Mouse (Mus musculus) forebrain, embryonic 12.5 days (tissue): ENCODE results near the gene Smoc1. TPM values are rescaled to one million over a fixed set of nuclear protein-coding genes. Genes with fewer than 3 reads are reported as not detected.
A peak's percentile ranks its signal among the peaks of the same experiment; 100 is the strongest.

Experiments
- ATAC-seq: fragments of 200-750 bp; cut with Nextera tagmentation; 2 replicates; pipeline ENCODE4 v1.8.0; 2017; ENCODE audit warnings: moderate TSS enrichment; ENCODE audit not compliant: low FRiP score
- H3K27ac ChIP-seq: fragments of 300-500 bp; sonication (generic); 2 replicates; pipeline ENCODE4 v1.5.1; 2016; ENCODE audit warnings: mild to moderate bottlenecking
- H3K27me3 ChIP-seq: fragments of 300-500 bp; sonication (generic); 2 replicates; pipeline ENCODE4 v1.6.1; 2016; ENCODE audit warnings: mild to moderate bottlenecking
- H3K36me3 ChIP-seq: fragments of 300-500 bp; sonication (generic); replicated peaks from 2 replicates; pipeline ENCODE4 v1.6.1; 2016; ENCODE audit warnings: mild to moderate bottlenecking
- H3K4me1 ChIP-seq: fragments of 300-500 bp; sonication (generic); 2 replicates; pipeline ENCODE4 v1.6.1; 2016
- H3K4me2 ChIP-seq: fragments of 300-500 bp; sonication (generic); 2 replicates; pipeline ENCODE4 v1.6.1; 2016; ENCODE audit warnings: mild to moderate bottlenecking, moderate library complexity
- H3K4me3 ChIP-seq: fragments of 300-500 bp; sonication (generic); replicated peaks from 2 replicates; pipeline ENCODE4 v1.5.1; 2016; ENCODE audit warnings: mild to moderate bottlenecking
- H3K9ac ChIP-seq: fragments of 300-500 bp; sonication (generic); 2 replicates; pipeline ENCODE4 v1.6.1; 2016; ENCODE audit warnings: mild to moderate bottlenecking
- H3K9me3 ChIP-seq: fragments of 300-500 bp; sonication (generic); 2 replicates; pipeline ENCODE4 v1.6.1; 2016
- WGBS: fragments of 180-500 bp; shearing (Covaris S2); methylation state at CpG from one replicate; pipeline ENCODE4 v1.1.7; 2016; 5-methylcytosine and 5-hydroxymethylcytosine counted together
- polyA plus RNA-seq: library from polyadenylated mRNA; unstranded; fragments of >200 nt; fragmentation: Nextera tagmentation; extraction: Ambion mirVana; gene quantifications from 2 replicates; pipeline ENCODE4 v1.2.1, GENCODE M21; 2016

The Smoc1 gene
- polyA plus RNA-seq, 1 experiment from 2014 or later, result 7.3 TPM

DNA sequence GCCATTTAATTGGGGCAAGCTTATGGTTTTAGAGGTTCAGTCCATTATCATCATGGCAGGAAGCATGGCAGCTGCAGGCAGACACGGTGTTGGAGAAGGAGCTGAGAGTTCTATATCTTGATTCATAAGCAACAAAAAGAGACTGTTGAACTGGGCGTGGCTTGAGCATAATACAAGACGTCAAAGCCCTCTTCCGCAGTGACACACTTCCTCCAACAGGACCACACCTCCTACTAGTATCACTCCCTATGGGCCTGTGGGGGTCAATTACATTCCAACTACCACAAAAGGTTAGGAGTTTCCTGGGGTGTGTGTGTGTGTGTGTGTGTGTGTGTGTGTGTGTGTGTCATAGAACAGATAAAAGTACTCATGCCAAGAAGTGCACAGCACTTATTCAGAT, 25.7 kb upstream of the Smoc1 start:
- H3K27ac ChIP-seq, result no peak overlapping the region
- peaks cover 50% of the 10 kb centered on the region for H3K27me3 ChIP-seq
- H3K9me3 ChIP-seq, result no peaks in the 10 kb centered on the region
- H3K4me3 ChIP-seq, result no peak overlapping the region
- no peaks in the 10 kb centered on the region for H3K36me3 ChIP-seq
- H3K9ac ChIP-seq, result no peak overlapping the region
- ATAC-seq, result no peak
- peaks cover 39% of the 10 kb centered on the region for H3K4me1 ChIP-seq
- H3K4me2 ChIP-seq, result no peak overlapping the region
- WGBS, result 70% methylated on average over 4 of the region's 4 CpGs

DNA sequence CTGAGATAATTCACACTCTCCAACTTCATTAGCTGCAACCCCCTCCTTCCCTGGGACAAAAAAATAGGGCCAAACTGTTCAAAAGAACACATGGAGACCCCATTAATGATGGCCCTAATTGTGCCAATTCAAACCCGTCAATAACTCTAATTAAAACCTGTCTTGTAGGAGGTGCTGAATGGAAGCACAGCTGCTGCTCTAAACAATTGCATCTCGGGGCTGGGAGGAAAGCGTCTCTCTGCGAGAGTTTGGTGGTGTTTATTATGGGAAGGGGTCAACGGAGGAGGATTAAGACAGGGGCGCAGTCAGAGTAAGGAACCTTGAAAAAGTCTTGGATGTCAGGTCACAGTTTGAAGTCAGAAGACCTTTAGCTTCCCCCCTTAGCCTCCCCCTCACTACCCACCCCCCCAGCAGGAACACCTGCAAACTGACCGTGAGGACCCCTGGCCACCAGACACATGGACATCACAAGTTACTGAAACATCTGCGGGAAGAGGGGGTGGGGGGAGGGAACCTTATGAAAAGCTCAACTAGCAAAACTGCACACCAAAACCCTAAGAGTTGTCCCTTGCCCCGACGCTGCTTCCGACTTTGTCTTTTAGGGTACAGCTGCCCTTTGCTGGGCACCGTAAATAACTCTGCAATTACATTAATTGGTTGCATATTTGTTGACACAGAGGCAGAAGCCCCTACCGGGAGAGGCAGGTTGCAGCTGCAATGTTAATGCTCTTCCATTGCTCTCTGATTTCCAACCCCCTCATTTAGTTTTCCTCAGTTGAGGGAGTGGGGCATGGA, 23.6 kb upstream of the Smoc1 start:
- peak; percentile 88 for ATAC-seq
- peak overlapping the region; percentile 30 for H3K4me2 ChIP-seq
- no peak overlapping the region for H3K4me3 ChIP-seq
- peaks cover 37% of the 10 kb centered on the region for H3K4me1 ChIP-seq
- H3K9ac ChIP-seq, result no peak overlapping the region
- H3K27ac ChIP-seq, result peak overlapping the region; percentile 63
- H3K36me3 ChIP-seq, result no peaks in the 10 kb centered on the region
- 4% methylated on average over 13 of the region's 13 CpGs for WGBS
- H3K9me3 ChIP-seq, result no peaks in the 10 kb centered on the region
- peaks cover 40% of the 10 kb centered on the region for H3K27me3 ChIP-seq

GRCm38 (mm10) chr12:81009813-81010212, 16.8 kb upstream of the Smoc1 start:
- peaks cover 19% of the 10 kb centered on the region for H3K4me1 ChIP-seq
- H3K9ac ChIP-seq, result no peak overlapping the region; the same call in 1 of the 2 replicates
- H3K4me3 ChIP-seq, result no peak overlapping the region
- ATAC-seq, result peak; percentile 49; the same call in 1 of the 2 replicates
- peaks cover 19% of the 10 kb centered on the region; the same call in 1 of the 2 replicates for H3K27me3 ChIP-seq
- WGBS, result 0% methylated on average over 3 of the region's 3 CpGs
- no peaks in the 10 kb centered on the region for H3K36me3 ChIP-seq
- no peak overlapping the region for H3K27ac ChIP-seq
- no peaks in the 10 kb centered on the region for H3K9me3 ChIP-seq
- H3K4me2 ChIP-seq, result peak overlapping the region; percentile 35

- no peak overlapping the region for H3K27ac ChIP-seq
- H3K4me2 ChIP-seq, result no peak overlapping the region
- H3K36me3 ChIP-seq, result no peaks in the 10 kb centered on the region
- H3K9me3 ChIP-seq, result no peaks in the 10 kb centered on the region
- no peak overlapping the region for H3K9ac ChIP-seq
- ATAC-seq, result no peak
- H3K4me1 ChIP-seq, result peaks cover 19% of the 10 kb centered on the region
- no peak overlapping the region for H3K4me3 ChIP-seq
- 88% methylated on average over 2 of the region's 2 CpGs for WGBS
- H3K27me3 ChIP-seq, result peaks cover 7% of the 10 kb centered on the region; the same call in 1 of the 2 replicates
These were observed 14.6 kb upstream of the Smoc1 start for GRCm38 (mm10) chr12:81011994-81012393.

GRCm38 (mm10) chr12:81013496-81013895, 13.1 kb upstream of the Smoc1 start:
- no peak for ATAC-seq
- peaks cover 18% of the 10 kb centered on the region for H3K4me1 ChIP-seq
- H3K36me3 ChIP-seq, result no peaks in the 10 kb centered on the region
- H3K4me2 ChIP-seq, result no peak overlapping the region
- H3K9me3 ChIP-seq, result no peaks in the 10 kb centered on the region
- H3K4me3 ChIP-seq, result no peak overlapping the region
- peaks cover 7% of the 10 kb centered on the region; the same call in 1 of the 2 replicates for H3K27me3 ChIP-seq
- no peak overlapping the region for H3K9ac ChIP-seq
- no peak overlapping the region for H3K27ac ChIP-seq
- WGBS, result 82% methylated on average over 11 of the region's 11 CpGs

DNA sequence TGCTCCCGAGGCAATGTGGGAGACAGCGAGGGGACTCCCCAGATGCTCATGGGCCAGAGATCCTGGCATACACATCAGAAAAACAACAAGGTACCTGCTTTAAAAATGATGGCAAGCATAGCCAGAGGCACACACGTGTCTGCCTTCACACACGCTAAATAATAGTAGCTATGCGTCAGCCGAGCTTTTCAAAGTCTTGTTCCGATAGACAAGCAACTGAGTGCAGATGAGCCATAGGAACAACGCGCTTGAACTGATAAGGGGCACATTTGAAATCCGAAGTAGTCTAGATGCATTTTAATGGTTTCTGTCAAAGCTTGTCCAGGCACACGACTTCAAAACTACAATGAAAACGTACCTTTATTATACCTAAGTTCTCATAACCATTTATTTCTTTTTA, 9.0 kb upstream of the Smoc1 start:
- no peaks in the 10 kb centered on the region for H3K36me3 ChIP-seq
- ATAC-seq, result no peak

GRCm38 (mm10) chr12:81018516-81019279, 7.9 kb upstream of the Smoc1 start:
- WGBS, result 82% methylated on average over 20 of the region's 20 CpGs
- Histone ChIP-seq H3K4me1 (no peaks in the 10 kb centered on the region), H3K36me3 (no peaks in the 10 kb centered on the region), H3K27ac (no peak overlapping the region), H3K9ac (no peak overlapping the region), H3K4me3 (no peak overlapping the region), H3K9me3 (no peaks in the 10 kb centered on the region), H3K4me2 (no peak overlapping the region), H3K27me3 (no peaks in the 10 kb centered on the region)
- no peak for ATAC-seq

More for the DNA sequence above, 9.0 kb upstream of the Smoc1 start:
- WGBS, result 94% methylated on average over 12 of the region's 12 CpGs
- Histone ChIP-seq H3K9me3 (no peaks in the 10 kb centered on the region), H3K27ac (no peak overlapping the region), H3K4me1 (no peaks in the 10 kb centered on the region), H3K4me2 (no peak overlapping the region), H3K27me3 (no peaks in the 10 kb centered on the region), H3K9ac (no peak overlapping the region), H3K4me3 (no peak overlapping the region)

GRCm38 (mm10) chr12:81019280-81019935, 7.2 kb upstream of the Smoc1 start:
- Histone ChIP-seq H3K36me3 (no peaks in the 10 kb centered on the region), H3K27ac (no peak overlapping the region), H3K4me2 (no peak overlapping the region), H3K4me1 (no peaks in the 10 kb centered on the region), H3K4me3 (no peak overlapping the region), H3K9me3 (no peaks in the 10 kb centered on the region), H3K27me3 (no peaks in the 10 kb centered on the region), H3K9ac (no peak overlapping the region)
- ATAC-seq, result no peak
- WGBS, result 88% methylated on average over 7 of the region's 7 CpGs

- H3K36me3 ChIP-seq, result no peaks in the 10 kb centered on the region
- no peak overlapping the region for H3K9ac ChIP-seq
- peaks cover 20% of the 10 kb centered on the region for H3K4me1 ChIP-seq
- peaks cover 23% of the 10 kb centered on the region for H3K27me3 ChIP-seq
- H3K4me3 ChIP-seq, result no peak overlapping the region
- WGBS, result 94% methylated on average over 7 of the region's 7 CpGs
- ATAC-seq, result no peak
- H3K9me3 ChIP-seq, result no peaks in the 10 kb centered on the region
- H3K4me2 ChIP-seq, result no peak overlapping the region
- no peak overlapping the region for H3K27ac ChIP-seq
These were observed 2.2 kb upstream of the Smoc1 start for GRCm38 (mm10) chr12:81024407-81024806.

DNA sequence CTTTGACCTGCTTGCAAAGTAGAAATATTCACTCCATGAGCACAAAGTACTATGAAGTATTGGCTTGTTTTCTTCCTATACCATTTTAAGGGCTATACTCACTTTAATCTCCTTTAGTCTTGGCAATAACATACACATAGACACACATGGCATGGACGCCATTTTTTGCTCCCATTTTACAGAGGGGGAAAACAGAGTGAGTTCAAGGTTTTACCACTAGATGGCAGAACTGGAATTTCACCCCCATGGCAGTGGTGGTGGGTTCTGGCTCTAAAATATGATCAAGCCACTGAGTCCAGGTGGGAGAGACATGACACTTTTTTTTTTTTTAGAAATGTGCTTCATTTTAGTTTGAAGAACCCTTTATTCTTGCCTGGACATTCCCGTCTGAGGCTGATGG, 1.6 kb upstream of the Smoc1 start:
- Histone ChIP-seq H3K27ac (no peak overlapping the region), H3K9me3 (no peaks in the 10 kb centered on the region), H3K4me2 (no peak overlapping the region), H3K4me3 (no peak overlapping the region), H3K36me3 (no peaks in the 10 kb centered on the region), H3K4me1 (peaks cover 20% of the 10 kb centered on the region), H3K27me3 (peaks cover 23% of the 10 kb centered on the region), H3K9ac (no peak overlapping the region)
- whole genome bisulfite sequencing, result 60% methylated on average over 2 of the region's 2 CpGs
- no peak for ATAC-seq

DNA sequence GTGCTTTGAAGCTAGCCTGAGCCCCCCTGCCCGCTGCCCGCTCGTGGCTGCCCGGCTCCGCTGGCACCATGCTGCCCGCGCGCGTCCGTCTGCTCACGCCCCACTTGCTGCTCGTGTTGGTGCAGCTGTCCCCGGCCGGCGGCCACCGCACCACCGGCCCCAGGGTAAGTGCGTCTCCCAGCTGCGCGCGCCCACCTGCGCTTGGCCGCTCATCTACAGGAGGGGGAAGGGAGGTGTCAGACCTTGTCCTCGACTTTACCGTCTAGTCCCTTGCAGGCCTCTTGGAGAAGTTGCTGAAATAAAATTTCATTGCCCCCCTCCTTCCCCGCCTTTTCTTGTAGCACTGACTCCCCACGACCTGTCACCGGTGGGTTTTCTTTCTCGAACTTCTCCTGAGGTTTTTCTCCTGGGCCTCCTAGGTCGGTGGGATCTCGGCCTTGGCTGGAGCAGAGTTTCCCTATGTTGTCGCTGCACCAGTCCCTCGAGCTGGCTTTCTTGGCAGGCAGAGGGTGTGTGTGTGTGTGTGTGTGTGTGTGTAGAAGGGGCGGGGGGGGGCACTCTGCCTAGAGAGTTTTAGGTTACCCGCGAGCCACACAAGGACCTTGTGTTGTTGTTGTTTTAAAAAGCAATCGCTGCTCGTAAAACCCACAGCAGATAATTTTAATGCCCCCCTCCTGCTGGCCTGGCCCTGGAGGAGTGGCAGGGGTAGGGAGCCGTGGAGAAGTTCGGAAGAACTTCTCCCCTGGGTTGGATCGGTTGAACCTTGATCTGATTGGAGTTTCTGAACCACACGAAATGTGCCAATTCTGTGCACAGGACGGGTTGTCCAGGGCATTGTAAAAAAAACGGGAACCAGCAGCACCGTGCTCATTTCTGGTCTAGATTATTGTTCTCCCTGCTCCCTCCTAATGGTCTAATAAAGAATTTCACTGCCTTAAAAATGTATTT, 661 bp downstream of the Smoc1 start:
- peaks cover 21% of the 10 kb centered on the region for H3K4me1 ChIP-seq
- no peaks in the 10 kb centered on the region for H3K9me3 ChIP-seq
- H3K36me3 ChIP-seq, result no peaks in the 10 kb centered on the region
- peak overlapping the region; percentile 98 for H3K4me2 ChIP-seq
- H3K9ac ChIP-seq, result peak overlapping the region; percentile 64
- H3K27me3 ChIP-seq, result peaks cover 23% of the 10 kb centered on the region
- H3K4me3 ChIP-seq, result peak overlapping the region; percentile 76
- H3K27ac ChIP-seq, result no peak overlapping the region
- peak; percentile 10; the same call in 1 of the 2 replicates for ATAC-seq
- 4% methylated on average over 45 of the region's 45 CpGs for whole genome bisulfite sequencing
